Mouse (Mus musculus) skeletal muscle tissue, postnatal 0 days (tissue): ENCODE measurements around the gene Phf13. TPM values are rescaled to one million over a fixed set of nuclear protein-coding genes. Genes with fewer than 3 reads are reported as not detected.

ENCODE experiments used
- polyA plus RNA-seq: library from polyadenylated mRNA; unstranded; fragments of >200 nt; fragmentation: Nextera tagmentation; extraction: Ambion mirVana; gene quantifications from 2 replicates; pipeline ENCODE4 v1.2.1, GENCODE M21; 2015

The Phf13 gene
- 13.1 and 13.8 TPM in 2 replicates for polyA plus RNA-seq

GRCm38 (mm10) chr4:151996173-151996950 is at the start of gene Phf13:
Gene Phf13, minus strand, starts transcription at chr4:151996258.

GRCm38 (mm10) chr4:152038985-152039830 is 43.1 kb upstream of the Phf13 start, which contains the start of gene Nol9:
Gene Nol9, plus strand, starts transcription at chr4:152039321.

GRCm38 (mm10) chr4:152038225-152038984 is 42.3 kb upstream of the Phf13 start, which contains the start of gene Tas1r1:
Gene Tas1r1, minus strand, starts transcription at chr4:152038568.

GRCm38 (mm10) chr4:152027524-152027923 is 31.5 kb upstream of the Phf13 start, which contains the start of gene Zbtb48:
Gene Zbtb48, minus strand, starts transcription at chr4:152027671.

GRCm38 (mm10) chr4:152008622-152009075 is 12.6 kb upstream of the Phf13 start, which contains the start of gene Klhl21:
Gene Klhl21, plus strand, starts transcription at chr4:152008803.

GRCm38 (mm10) chr4:151988342-151989109 is 7.5 kb downstream of the Phf13 start, which contains the start of gene Thap3:
Gene Thap3, minus strand, starts transcription at chr4:151988997.

Other genes starting within 250 kb of the Phf13 start
- gene Camta1, start 134.4 kb downstream of the Phf13 start, polyA plus RNA-seq, result 161 and 184 TPM in 2 replicates
- 39.6 and 40.2 TPM in 2 replicates for gene Dnajc11, start 62.6 kb downstream of the Phf13 start, polyA plus RNA-seq
- gene Thap3, start 7.3 kb downstream of the Phf13 start, polyA plus RNA-seq, result 64.5 and 70.0 TPM in 2 replicates
- gene Klhl21, start 12.5 kb upstream of the Phf13 start, polyA plus RNA-seq, result 30.0 and 33.1 TPM in 2 replicates
- 5.7 and 7.2 TPM in 2 replicates for gene Zbtb48, start 31.4 kb upstream of the Phf13 start, polyA plus RNA-seq
- gene Tas1r1, start 42.3 kb upstream of the Phf13 start, polyA plus RNA-seq, result 3.2 and 4.5 TPM in 2 replicates
- gene Nol9, start 43.1 kb upstream of the Phf13 start, polyA plus RNA-seq, result 8.6 and 8.7 TPM in 2 replicates
- gene Plekhg5, start 76.2 kb upstream of the Phf13 start, polyA plus RNA-seq, result 9.2 and 10.1 TPM in 2 replicates
- 0.28 and 0.49 TPM in 2 replicates for gene Tnfrsf25, start 119.7 kb upstream of the Phf13 start, polyA plus RNA-seq
- 1.1 TPM in 2 replicates for gene Espn, start 156.1 kb upstream of the Phf13 start, polyA plus RNA-seq
- gene Hes2, start 162.6 kb upstream of the Phf13 start, polyA plus RNA-seq, result not detected in 2 replicates
- gene Acot7, start 181.9 kb upstream of the Phf13 start, polyA plus RNA-seq, result 21.3 and 23.8 TPM in 2 replicates